ENCODE assay signal across 9 mouse cellular contexts in genomic region chr10:122578209-122579001, GRCm38 (mm10).
A peak's percentile ranks its signal among the peaks of the same experiment; 100 is the strongest.
DNase-seq lines count a peak whose midpoint lies in the region; ATAC-seq and TF ChIP-seq lines count a peak whose summit lies in the region.
"Had no signal": no experiment of that assay in that cellular context is flagged by ENCODE, and none has a peak within 500 bp of the region (broad histone marks: within the 10 kb centered on the region; RNA-seq: fewer than 3 reads in every experiment).

No protein-coding gene starts in this region.

- ATAC-seq in embryonic facial prominence, embryonic 14.5 days (ENCODE audit: low read depth): no peak
- no peak for ATAC-seq in lung, postnatal 0 days

- intact Hi-C loops in gastrocnemius, postnatal 14 days (cut with DNase I; ENCODE audit: low total_unique reads): no loop called here

- no peak overlapping the region for H3K27ac ChIP-seq in embryonic facial prominence, embryonic 14.5 days (replicated peaks; ENCODE audit: low read depth, low read length)
- H3K27ac ChIP-seq in lung, postnatal 0 days (ENCODE audit: low read length): no peak overlapping the region
- H3K27ac ChIP-seq: limb, embryonic 12.5 days had no signal

- H3K9me3 ChIP-seq in embryonic facial prominence, embryonic 14.5 days (ENCODE audit: control insufficient read depth, low read length): 0 out of 2 replicates have a peak, but pooled peaks cover 3% of the 10 kb centered on the region
- H3K9me3 ChIP-seq in lung, postnatal 0 days (ENCODE audit: low read length): no peaks in the 10 kb centered on the region
- H3K9me3 ChIP-seq: limb, embryonic 12.5 days had no signal

- peak; percentile 43 for DNase-seq in heart, adult 11 months
- no peak for DNase-seq in heart, adult 9 months (ENCODE audit: low spot score in 2 of 2)
- peak; percentile 89 for DNase-seq in CD4-positive, CD25-positive, alpha-beta regulatory T cell, adult 2 months (ENCODE audit: low read depth, low spot score)
- peak; percentile 31 for DNase-seq in embryonic facial prominence, embryonic 14.5 days (ENCODE audit: low spot score)
- DNase-seq in lung, postnatal 0 days (ENCODE audit: low spot score): no peak
- DNase-seq in gastrocnemius, postnatal 14 days: no peak
- DNase-seq in right cerebral cortex, postnatal 36 days (ENCODE audit: low spot score in 2 of 2): no peak
- DNase-seq in gastrocnemius, adult 18-20 months (ENCODE audit: low spot score): no peak

- no peak overlapping the region for H3K4me3 ChIP-seq in embryonic facial prominence, embryonic 14.5 days (ENCODE audit: low read depth, low read length)
- no peak overlapping the region for H3K4me3 ChIP-seq in lung, postnatal 0 days (ENCODE audit: low read depth, low read length)
- H3K4me3 ChIP-seq: limb, embryonic 12.5 days had no signal

- H3K36me3 ChIP-seq in embryonic facial prominence, embryonic 14.5 days (ENCODE audit: control insufficient read depth, insufficient read depth, low read length): no peaks in the 10 kb centered on the region
- H3K36me3 ChIP-seq in lung, postnatal 0 days (ENCODE audit: insufficient read depth, low read length): no peaks in the 10 kb centered on the region
- H3K36me3 ChIP-seq: limb, embryonic 12.5 days had no signal

- no peak overlapping the region for H3K4me2 ChIP-seq in embryonic facial prominence, embryonic 14.5 days (ENCODE audit: low read depth, low read length)
- no peak overlapping the region for H3K4me2 ChIP-seq in lung, postnatal 0 days (replicated peaks; ENCODE audit: low read depth, low read length)
- H3K4me2 ChIP-seq: limb, embryonic 12.5 days had no signal

- WGBS in embryonic facial prominence, embryonic 14.5 days: 60% methylated on average over 24 of the region's 24 CpGs
- 57% methylated on average over 24 of the region's 24 CpGs for WGBS in lung, postnatal 0 days

- no peaks in the 10 kb centered on the region for H3K27me3 ChIP-seq in embryonic facial prominence, embryonic 14.5 days (replicated peaks; ENCODE audit: control insufficient read depth, insufficient read depth, low read length)
- H3K27me3 ChIP-seq in lung, postnatal 0 days (replicated peaks; ENCODE audit: insufficient read depth, low read length): no peaks in the 10 kb centered on the region
- H3K27me3 ChIP-seq: limb, embryonic 12.5 days had no signal

- no peaks in the 10 kb centered on the region for H3K4me1 ChIP-seq in embryonic facial prominence, embryonic 14.5 days (ENCODE audit: control insufficient read depth, insufficient read depth, low read length)
- H3K4me1 ChIP-seq in lung, postnatal 0 days (ENCODE audit: insufficient read depth, low read depth, low read length): no peaks in the 10 kb centered on the region
- H3K4me1 ChIP-seq: limb, embryonic 12.5 days had no signal

- no peak overlapping the region for H3K9ac ChIP-seq in embryonic facial prominence, embryonic 14.5 days (ENCODE audit: low read depth, low read length)
- H3K9ac ChIP-seq in lung, postnatal 0 days (replicated peaks; ENCODE audit: low read depth): no peak overlapping the region
- H3K9ac ChIP-seq: limb, embryonic 12.5 days had no signal

- TF ChIP-seq CTCF in lung, postnatal 0 days (IDR thresholded peaks at IDR 0.05): peak; percentile 39

- TF ChIP-seq EP300 in lung, postnatal 0 days (IDR thresholded peaks at IDR 0.05): no peak

Comparison
In these comparisons a context has a peak if more than half of its experiments do, and no peak if none do; other contexts are left out.
1. DNase-seq: peak in heart, adult 11 months (single experiment), CD4-positive, CD25-positive, alpha-beta regulatory T cell, adult 2 months (single experiment) and embryonic facial prominence, embryonic 14.5 days (single experiment); none in heart, adult 9 months (0 of 2), lung, postnatal 0 days (single experiment), gastrocnemius, postnatal 14 days (single experiment), right cerebral cortex, postnatal 36 days (0 of 2) and gastrocnemius, adult 18-20 months (single experiment).